Mouse (Mus musculus) embryonic facial prominence, embryonic 10.5 days (tissue): ENCODE data around the gene Rpl22l1. TPM values are rescaled to one million over a fixed set of nuclear protein-coding genes. Genes with fewer than 3 reads are reported as not detected.
A peak's percentile ranks its signal among the peaks of the same experiment; 100 is the strongest.
"Not testable (repeated sequence)": the region's sequence is repeated elsewhere in the genome, so short reads cannot be mapped to it uniquely, and the experiment has no call there.

ENCODE experiments used
- DNase-seq: peaks from one replicate; pipeline ENCODE4 v3.0.0-alpha.2; 2017; ENCODE audit warnings: low spot score
- H3K27ac ChIP-seq: fragments of 300-500 bp; sonication (generic); replicated peaks from 2 replicates; pipeline ENCODE4 v1.5.1; 2016; ENCODE audit warnings: mild to moderate bottlenecking
- H3K27me3 ChIP-seq: fragments of 300-500 bp; sonication (generic); replicated peaks from 2 replicates; pipeline ENCODE4 v1.6.1; 2016; ENCODE audit warnings: low read depth, mild to moderate bottlenecking; ENCODE audit not compliant: poor library complexity, severe bottlenecking
- H3K36me3 ChIP-seq: fragments of 300-500 bp; sonication (generic); replicated peaks from 2 replicates; pipeline ENCODE4 v1.6.1; 2016; ENCODE audit warnings: mild to moderate bottlenecking, moderate library complexity
- H3K4me1 ChIP-seq: fragments of 300-500 bp; sonication (generic); 2 replicates; pipeline ENCODE4 v1.6.1; 2016
- H3K4me3 ChIP-seq: fragments of 300-500 bp; sonication (generic); 2 replicates; pipeline ENCODE4 v1.5.1; 2016; ENCODE audit warnings: mild to moderate bottlenecking, moderate library complexity
- H3K9me3 ChIP-seq: fragments of 300-500 bp; sonication (generic); 2 replicates; pipeline ENCODE4 v1.6.1; 2016; ENCODE audit warnings: mild to moderate bottlenecking
- WGBS: fragments of 180-500 bp; shearing (Covaris S2); methylation state at CpG from one replicate; pipeline ENCODE4 v1.1.7; 2016; 5-methylcytosine and 5-hydroxymethylcytosine counted together
- polyA plus RNA-seq: library from polyadenylated mRNA; unstranded; fragments of >200 nt; fragmentation: Nextera tagmentation; extraction: Ambion mirVana; gene quantifications from 2 replicates; pipeline ENCODE4 v1.2.1, GENCODE M21; 2016

Rpl22l1 gene
- polyA plus RNA-seq = 318 and 326 TPM in 2 replicates

DNA sequence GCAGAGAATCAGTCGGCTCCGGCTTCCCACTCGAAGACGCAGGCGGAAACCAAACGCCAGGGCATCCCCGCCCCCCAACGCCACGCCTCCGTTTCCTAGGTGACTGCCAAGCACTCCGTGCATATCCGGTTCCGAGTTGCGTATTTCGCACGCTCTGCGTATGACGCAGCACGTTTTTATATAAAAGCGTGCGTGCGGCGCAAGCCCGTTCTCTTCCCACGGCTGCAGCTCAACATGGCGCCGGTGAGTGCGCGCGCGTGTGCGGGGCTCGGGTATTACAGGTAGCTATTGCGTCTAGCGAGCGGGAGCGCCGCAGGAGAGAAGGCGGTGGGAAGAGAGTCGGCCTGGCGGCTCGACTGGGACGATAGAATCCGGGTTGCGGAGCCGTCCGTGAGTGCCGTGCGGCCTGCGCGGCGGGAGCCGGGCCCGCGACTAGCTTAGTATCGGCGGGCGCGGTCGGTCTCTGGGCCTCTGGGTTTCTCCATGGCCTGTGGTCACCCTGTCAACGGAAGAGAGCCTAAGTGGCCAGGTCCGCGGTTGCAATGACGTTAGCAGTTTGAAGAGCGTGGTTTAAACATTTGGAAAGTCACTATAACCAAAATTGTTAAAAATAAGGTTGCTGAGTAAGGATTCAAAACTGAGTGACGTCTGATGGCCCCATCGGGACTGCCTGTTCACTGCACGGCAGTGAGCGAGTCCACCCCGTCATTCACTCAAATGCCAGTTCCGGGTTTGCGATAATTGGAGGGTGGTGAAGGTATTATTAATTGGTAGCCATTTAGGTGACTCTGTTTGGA, at the start of gene Rpl22l1:
TSS of gene Rpl22l1 (plus strand) at position 136 of the 797 bp plus-strand sequence.
- DNase-seq = peak; percentile 97
- no peaks in the 10 kb centered on the region for H3K9me3 ChIP-seq
- peak within 1 kb of the TSS; percentile 73 for H3K4me3 ChIP-seq
- H3K4me1 ChIP-seq = peaks cover 9% of the 10 kb centered on the region
- H3K27me3 ChIP-seq = no peaks in the 10 kb centered on the region
- under 1% methylated on average over 72 of the region's 72 CpGs for WGBS
- peaks cover 29% of the 10 kb centered on the region for H3K36me3 ChIP-seq
- H3K27ac ChIP-seq = peak within 1 kb of the TSS; percentile 88

DNA sequence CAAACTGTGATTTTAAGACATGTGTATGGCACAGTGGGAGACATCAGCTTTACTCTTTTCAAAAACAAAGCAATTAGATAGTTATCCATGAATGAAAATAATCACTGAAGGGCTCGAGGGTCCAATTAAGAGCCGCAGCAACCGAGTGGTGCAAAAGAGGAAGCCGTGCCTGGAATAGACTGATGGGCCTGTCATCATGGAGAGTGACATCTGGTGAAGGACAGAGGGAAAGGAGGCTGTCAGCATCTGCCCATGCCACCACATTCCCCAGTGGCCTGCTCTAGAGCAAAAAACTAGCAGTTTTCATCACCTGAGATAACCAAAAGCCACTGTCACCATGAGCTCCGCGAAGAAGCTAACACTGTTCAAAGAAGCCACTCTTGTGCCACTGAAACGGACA, 49.8 kb upstream of the Rpl22l1 start:
- Histone ChIP-seq H3K27ac (no peak overlapping the region), H3K27me3 (no peaks in the 10 kb centered on the region), H3K4me1 (no peaks in the 10 kb centered on the region), H3K36me3 (no peaks in the 10 kb centered on the region), H3K9me3 (no peaks in the 10 kb centered on the region), H3K4me3 (no peak overlapping the region)
- WGBS = 71% methylated on average over 7 of the region's 7 CpGs
- DNase-seq = no peak

DNA sequence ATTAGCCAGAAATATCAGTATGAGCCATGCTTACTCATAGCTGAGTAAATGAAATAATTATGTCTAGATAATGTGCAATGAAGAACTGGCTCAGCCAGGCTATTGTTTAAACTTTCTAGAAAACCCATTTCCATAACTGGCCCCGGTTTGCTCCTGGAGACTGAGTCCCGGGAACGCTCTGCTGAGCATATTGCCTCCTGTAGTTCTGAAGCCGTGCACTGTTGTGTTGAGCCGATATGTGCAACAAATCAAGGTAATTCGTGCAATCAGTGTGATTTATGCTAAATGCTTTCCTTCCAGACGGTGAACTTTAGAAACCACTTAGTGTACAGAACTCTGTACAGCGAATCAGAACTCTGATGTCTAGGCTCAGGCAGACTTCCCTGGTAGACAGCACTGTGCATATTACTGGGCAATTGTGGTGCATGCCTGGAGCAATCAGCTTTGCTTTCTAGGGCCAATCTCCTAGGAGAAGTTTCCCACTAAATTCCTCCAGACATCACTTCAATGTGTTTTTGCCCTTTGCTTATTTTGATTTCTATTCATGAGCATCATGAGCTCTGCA, 43.9 kb upstream of the Rpl22l1 start:
- 87% methylated on average over 8 of the region's 8 CpGs for WGBS
- Histone ChIP-seq H3K9me3 (no peaks in the 10 kb centered on the region), H3K27ac (no peak overlapping the region), H3K4me3 (no peak overlapping the region), H3K27me3 (no peaks in the 10 kb centered on the region), H3K36me3 (no peaks in the 10 kb centered on the region), H3K4me1 (no peaks in the 10 kb centered on the region)
- no peak for DNase-seq

DNA sequence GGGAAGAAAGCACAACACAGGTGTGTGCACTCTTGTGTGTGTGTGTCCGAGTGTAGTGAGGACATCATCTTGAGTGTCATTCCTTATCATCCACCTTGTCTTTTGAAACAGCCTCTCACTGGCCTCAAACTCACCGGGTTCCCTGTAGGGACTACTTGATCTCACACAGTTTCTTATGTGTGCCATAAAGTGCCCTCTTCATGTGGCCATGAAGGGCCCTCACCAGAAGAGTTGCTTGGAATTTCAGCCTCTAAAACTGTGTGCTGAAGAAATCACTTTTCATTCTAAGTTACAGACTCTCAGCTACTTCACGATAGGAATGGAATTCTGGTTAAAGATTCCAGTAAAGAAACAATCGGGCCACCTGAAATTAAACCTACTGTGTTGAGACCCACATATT, 38.3 kb upstream of the Rpl22l1 start:
- no peaks in the 10 kb centered on the region for H3K4me1 ChIP-seq
- H3K27me3 ChIP-seq = no peaks in the 10 kb centered on the region
- 90% methylated on average over 4 of the region's 4 CpGs for WGBS
- H3K27ac ChIP-seq = no peak overlapping the region
- H3K9me3 ChIP-seq = 0 out of 2 replicates have a peak, but pooled peaks cover 2% of the 10 kb centered on the region
- no peak for DNase-seq
- H3K4me3 ChIP-seq = no peak overlapping the region
- no peaks in the 10 kb centered on the region for H3K36me3 ChIP-seq

DNA sequence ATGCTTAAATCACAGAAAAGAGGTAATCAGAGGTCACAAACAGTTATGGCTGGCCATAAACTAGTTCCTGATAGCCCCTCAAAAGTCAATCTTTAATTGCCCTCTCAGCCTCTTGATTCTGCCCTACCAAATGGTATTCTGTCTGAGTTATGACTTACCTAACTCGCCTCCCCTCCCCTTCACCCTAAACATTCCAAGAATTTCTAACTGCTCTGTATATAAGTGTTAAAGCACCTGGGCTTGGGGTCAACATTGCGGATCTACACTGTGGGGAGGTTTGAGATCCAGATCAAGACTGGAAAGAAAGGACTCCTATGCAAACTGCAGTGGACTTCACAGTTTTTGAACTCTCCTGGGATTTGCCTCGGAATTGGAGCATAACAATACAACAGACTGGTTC, 37.0 kb upstream of the Rpl22l1 start:
- Histone ChIP-seq H3K27ac (no peak overlapping the region), H3K36me3 (no peaks in the 10 kb centered on the region), H3K4me1 (no peaks in the 10 kb centered on the region), H3K4me3 (no peak overlapping the region), H3K9me3 (0 out of 2 replicates have a peak, but pooled peaks cover 2% of the 10 kb centered on the region), H3K27me3 (no peaks in the 10 kb centered on the region)
- WGBS = 69% methylated on average over 3 of the region's 3 CpGs
- DNase-seq = no peak

DNA sequence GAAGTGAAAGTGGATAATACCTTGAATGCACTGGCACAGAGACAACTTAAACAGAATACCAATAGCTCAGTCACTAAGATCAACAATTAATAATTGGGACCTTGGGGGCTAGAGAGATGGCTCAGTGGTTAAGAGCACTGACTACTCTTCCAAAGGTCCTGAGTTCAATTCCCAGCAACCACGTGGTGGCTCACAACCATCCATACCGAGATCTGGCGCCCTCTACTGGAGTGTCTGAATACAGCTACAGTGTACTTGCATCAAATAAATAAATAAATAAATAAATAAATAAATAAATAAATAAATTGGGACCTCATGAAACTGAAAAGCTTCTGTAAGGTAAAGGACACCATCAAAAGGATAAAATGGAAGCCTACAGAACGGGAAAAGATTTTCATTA, 32.3 kb upstream of the Rpl22l1 start:
- H3K4me1 ChIP-seq, H3K4me3 ChIP-seq, H3K36me3 ChIP-seq, H3K27me3 ChIP-seq, DNase-seq, H3K27ac ChIP-seq, H3K9me3 ChIP-seq: not testable (repeated sequence)
- WGBS = 66% methylated on average over 4 of the region's 4 CpGs

DNA sequence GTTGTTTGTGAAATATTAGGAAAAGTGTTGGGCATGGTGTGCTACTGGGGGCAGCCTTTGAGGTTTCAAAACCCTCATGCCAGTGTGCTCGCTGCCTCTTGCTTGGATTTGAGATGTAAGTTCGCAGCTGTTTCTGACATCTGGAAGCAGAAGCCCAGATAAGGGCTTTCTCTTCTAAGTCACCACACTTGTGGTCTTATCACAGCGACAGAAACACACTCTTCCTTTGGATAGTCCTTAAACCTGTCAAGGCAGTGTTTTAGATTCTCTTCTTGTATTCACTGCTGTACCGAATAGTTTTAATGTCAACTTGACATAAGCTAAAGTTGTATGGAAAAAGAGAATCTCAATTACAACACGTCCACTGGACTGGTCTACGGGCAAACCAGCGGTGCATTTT, 29.9 kb upstream of the Rpl22l1 start:
- Histone ChIP-seq H3K9me3 (no peaks in the 10 kb centered on the region), H3K27ac (no peak overlapping the region), H3K36me3 (no peaks in the 10 kb centered on the region), H3K27me3 (no peaks in the 10 kb centered on the region; the same call in none of the 2 replicates), H3K4me3 (no peak overlapping the region), H3K4me1 (no peaks in the 10 kb centered on the region)
- 92% methylated on average over 7 of the region's 7 CpGs for WGBS
- DNase-seq = no peak

DNA sequence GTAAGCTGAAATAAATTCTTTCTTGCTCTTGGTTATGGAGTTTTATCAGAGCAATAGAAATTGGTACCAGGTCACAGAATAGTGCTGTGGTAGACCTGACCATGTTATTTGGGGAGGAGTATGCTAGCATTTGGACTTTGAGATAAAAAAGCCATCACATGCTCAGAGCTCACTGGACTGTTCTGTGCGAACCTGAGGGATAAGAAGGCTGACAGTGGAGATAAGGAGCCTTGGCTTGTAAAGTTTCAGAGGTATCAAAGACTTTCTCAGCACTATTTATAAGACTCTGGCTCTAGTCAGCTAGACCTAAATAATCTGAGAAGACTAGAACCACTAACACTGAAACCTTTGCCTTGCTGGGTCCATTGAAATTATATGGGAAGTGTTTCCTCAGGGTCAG, 29.3 kb upstream of the Rpl22l1 start:
- Histone ChIP-seq H3K4me3 (no peak overlapping the region), H3K9me3 (no peaks in the 10 kb centered on the region), H3K27ac (no peak overlapping the region), H3K4me1 (peaks cover 4% of the 10 kb centered on the region), H3K27me3 (no peaks in the 10 kb centered on the region; the same call in none of the 2 replicates), H3K36me3 (no peaks in the 10 kb centered on the region)
- DNase-seq = no peak
- 88% methylated on average over 1 of the region's 1 CpGs for WGBS

DNA sequence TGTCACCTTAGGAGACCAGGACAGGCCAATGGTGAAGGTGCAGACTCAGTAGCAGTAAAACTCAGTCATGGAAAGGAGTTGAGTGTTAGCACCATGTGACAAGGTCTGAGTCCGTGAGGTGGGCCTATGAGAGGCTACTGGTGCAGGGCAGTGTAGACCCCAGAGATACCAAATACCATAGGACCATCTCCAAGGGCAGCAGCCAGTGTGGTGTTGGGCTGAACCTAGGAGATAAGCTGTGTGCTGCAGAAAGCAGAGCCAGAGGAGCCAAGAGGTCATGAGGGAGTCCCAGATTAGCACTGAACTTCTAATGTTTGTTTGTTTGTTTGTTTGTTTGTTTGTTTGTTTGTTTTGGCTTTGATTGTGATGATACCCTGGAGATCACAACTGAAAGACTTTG, 28.7 kb upstream of the Rpl22l1 start:
- peaks cover 5% of the 10 kb centered on the region for H3K4me1 ChIP-seq
- no peak for DNase-seq
- H3K36me3 ChIP-seq = no peaks in the 10 kb centered on the region
- no peaks in the 10 kb centered on the region; the same call in none of the 2 replicates for H3K27me3 ChIP-seq
- no peak overlapping the region for H3K27ac ChIP-seq
- no peak overlapping the region for H3K4me3 ChIP-seq
- 75% methylated on average over 1 of the region's 1 CpGs for WGBS
- no peaks in the 10 kb centered on the region for H3K9me3 ChIP-seq

DNA sequence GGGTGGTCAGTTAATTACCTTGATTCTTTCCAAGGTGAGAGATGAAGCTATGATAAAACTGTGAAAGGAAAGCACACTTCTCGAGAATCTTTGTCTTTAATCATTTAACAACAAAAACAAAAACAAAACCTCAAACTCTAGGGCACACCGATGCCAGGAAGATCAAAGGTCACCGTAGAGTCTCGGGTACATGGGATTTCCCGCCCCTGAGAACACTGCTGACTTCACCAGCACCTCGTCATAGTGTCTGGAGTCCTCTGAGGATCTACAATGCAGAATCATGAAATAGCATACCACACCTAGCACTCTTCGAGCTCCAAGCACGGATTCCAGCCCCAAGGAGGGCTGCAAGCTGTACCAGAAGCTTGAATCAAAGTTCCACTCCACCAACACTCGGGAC, 24.7 kb upstream of the Rpl22l1 start:
- H3K9me3 ChIP-seq = no peaks in the 10 kb centered on the region
- H3K36me3 ChIP-seq = no peaks in the 10 kb centered on the region; the same call in 1 of the 2 replicates
- peak overlapping the region; percentile 92 for H3K4me3 ChIP-seq
- H3K27me3 ChIP-seq = peaks cover 16% of the 10 kb centered on the region
- no peak for DNase-seq
- 69% methylated on average over 9 of the region's 9 CpGs for WGBS
- 0 out of 2 replicates have a peak overlapping the region, but pooled peaks have one; percentile 40 for H3K27ac ChIP-seq
- H3K4me1 ChIP-seq = peaks cover 9% of the 10 kb centered on the region

DNA sequence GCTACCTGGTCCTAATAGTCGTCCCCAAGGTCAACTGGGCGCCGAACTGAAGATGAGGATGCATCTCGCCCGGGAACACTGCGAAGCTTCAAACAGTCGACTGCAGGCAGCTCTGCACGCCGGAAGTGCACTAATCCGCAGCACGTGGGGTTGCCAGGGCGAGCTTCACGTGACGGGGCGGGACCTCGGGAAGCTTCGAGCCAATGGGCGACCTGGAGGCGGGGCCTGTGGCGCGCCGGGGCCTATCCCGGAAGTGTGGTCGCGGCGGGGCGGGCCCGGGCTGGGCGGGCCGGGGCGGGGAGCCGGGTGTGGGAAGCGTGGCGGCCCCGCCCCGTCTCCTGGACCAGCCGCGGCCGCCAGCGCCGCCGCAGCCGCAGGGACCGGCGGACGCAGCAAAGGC, 24.2 kb upstream of the Rpl22l1 start, which contains the start of gene Eif5a2:
TSS of gene Eif5a2 (plus strand) at position 283 of the 400 bp plus-strand sequence.
- peak within 1 kb of the TSS; percentile 83 for H3K27ac ChIP-seq

DNA sequence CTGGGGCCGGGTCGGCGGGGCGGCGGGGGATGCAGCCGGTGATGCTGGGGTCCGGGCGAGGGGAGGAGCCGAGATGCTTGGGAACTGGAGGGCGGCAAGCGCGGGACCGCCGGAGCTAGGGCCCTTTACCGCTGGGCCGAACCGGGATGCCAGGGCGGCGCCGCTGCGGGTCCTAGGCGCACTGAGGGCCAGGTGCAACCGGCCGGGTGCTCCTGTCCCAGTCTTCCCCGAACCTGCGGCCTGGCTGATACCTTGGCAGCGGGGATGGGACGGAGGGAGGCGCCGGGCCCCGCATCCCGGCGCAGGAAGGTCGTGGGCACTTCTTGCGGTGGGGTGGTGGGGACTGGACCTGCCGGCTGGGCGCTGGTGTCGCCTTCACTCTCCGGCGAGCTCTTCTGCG, 23.8 kb upstream of the Rpl22l1 start:
- peaks cover 16% of the 10 kb centered on the region for H3K27me3 ChIP-seq
- WGBS = under 1% methylated on average over 41 of the region's 41 CpGs
- peak overlapping the region; percentile 83 for H3K27ac ChIP-seq
- no peak for DNase-seq
- H3K36me3 ChIP-seq = no peaks in the 10 kb centered on the region; the same call in 1 of the 2 replicates
- peaks cover 9% of the 10 kb centered on the region for H3K4me1 ChIP-seq
- H3K4me3 ChIP-seq = peak overlapping the region; percentile 92
- no peaks in the 10 kb centered on the region for H3K9me3 ChIP-seq

More for the DNA sequence above, 24.2 kb upstream of the Rpl22l1 start, which contains the start of gene Eif5a2:
- H3K27me3 ChIP-seq = peaks cover 16% of the 10 kb centered on the region
- H3K4me1 ChIP-seq = peaks cover 9% of the 10 kb centered on the region
- H3K4me3 ChIP-seq = peak within 1 kb of the TSS; percentile 92
- DNase-seq = peak; percentile 96
- H3K9me3 ChIP-seq = no peaks in the 10 kb centered on the region
- WGBS = 3% methylated on average over 46 of the region's 46 CpGs
- no peaks in the 10 kb centered on the region; the same call in 1 of the 2 replicates for H3K36me3 ChIP-seq

DNA sequence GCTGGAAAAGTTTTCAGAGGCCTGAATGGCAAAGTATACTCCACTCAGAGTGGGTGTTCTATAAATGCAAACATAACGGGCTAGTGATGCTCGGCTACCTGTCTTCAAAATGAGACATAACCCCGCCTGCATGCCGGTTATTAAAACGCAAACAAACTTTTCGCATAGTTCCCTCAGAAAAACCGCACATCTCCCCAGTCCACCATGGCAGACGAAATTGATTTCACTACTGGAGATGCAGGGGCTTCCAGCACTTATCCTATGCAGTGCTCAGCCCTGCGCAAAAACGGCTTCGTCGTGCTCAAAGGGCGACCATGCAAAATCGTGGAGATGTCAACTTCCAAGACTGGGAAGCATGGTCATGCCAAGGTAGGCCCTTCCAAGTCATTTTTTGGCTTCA, 23.4 kb upstream of the Rpl22l1 start:
- Histone ChIP-seq H3K27ac (peak overlapping the region; percentile 83), H3K4me1 (peaks cover 9% of the 10 kb centered on the region), H3K4me3 (peak overlapping the region; percentile 92), H3K27me3 (peaks cover 16% of the 10 kb centered on the region), H3K36me3 (no peaks in the 10 kb centered on the region; the same call in 1 of the 2 replicates), H3K9me3 (no peaks in the 10 kb centered on the region)
- 23% methylated on average over 14 of the region's 14 CpGs for WGBS
- DNase-seq = no peak
